Mouse (Mus musculus) spleen, embryonic (tissue): ENCODE measurements around the gene Gstk1.

Source experiments
- CTCF ChIA-PET: fragments of 350-600 bp; sonication (Branson Sonifier 250); formaldehyde crosslinking; loops from one replicate; lab custom pipeline; 2022; lab: Charles Lee

Gene Gstk1

GRCm38 (mm10) chr6:42265391-42266330, 19.9 kb downstream of the Gstk1 start:
- CTCF ChIA-PET, result interaction anchor here (1.2 kb wide), 1 partner anchor 19 kb away, joined by 3 read pairs; no protein-coding TSS in a partner anchor

GRCm38 (mm10) chr6:42270817-42271216, 25.1 kb downstream of the Gstk1 start:
- CTCF ChIA-PET, result interaction anchor here (0.6 kb wide), 1 partner anchor 39 kb away, joined by 5 read pairs; no protein-coding TSS in a partner anchor

- CTCF ChIA-PET, result no interaction called here
Observed at GRCm38 (mm10) chr6:42276151-42276550, 30.4 kb downstream of the Gstk1 start.

GRCm38 (mm10) chr6:42282865-42283528, 37.3 kb downstream of the Gstk1 start:
- CTCF ChIA-PET, result no interaction called here

GRCm38 (mm10) chr6:42286448-42286847, 40.7 kb downstream of the Gstk1 start, which contains the start of gene Clcn1:
TSS of gene Clcn1 (plus strand) at chr6:42286685.
- CTCF ChIA-PET, result interaction anchor here (0.6 kb wide), 2 partner anchors 13 to 79 kb away, joined by 3 to 20 read pairs; no protein-coding TSS in a partner anchor

- CTCF ChIA-PET, result no interaction called here
Observed at GRCm38 (mm10) chr6:42287562-42287961, 41.8 kb downstream of the Gstk1 start.

GRCm38 (mm10) chr6:42293327-42293726, 47.6 kb downstream of the Gstk1 start:
- CTCF ChIA-PET, result interaction anchor here (0.8 kb wide), 1 partner anchor 32 kb away, joined by 4 read pairs; no protein-coding TSS in a partner anchor

- CTCF ChIA-PET, result no interaction called here
Observed at GRCm38 (mm10) chr6:42295549-42296094, 49.9 kb downstream of the Gstk1 start.

- CTCF ChIA-PET, result no interaction called here
Observed at GRCm38 (mm10) chr6:42299362-42299761, 53.6 kb downstream of the Gstk1 start.
